Mouse (Mus musculus): ENCODE data around the gene Zfp114. TPM values are rescaled to one million over a fixed set of nuclear protein-coding genes. Genes with fewer than 3 reads are reported as not detected.

Gene Zfp114
- polyA plus RNA-seq, 1 experiment from 2014 or later, result 7.2 TPM

- peaks cover 33% of the 10 kb centered on the region for H3K36me3 ChIP-seq
- no peaks in the 10 kb centered on the region for H3K27me3 ChIP-seq
- no peak for ATAC-seq (ENCODE audit: insufficient number of reproducible peaks, insufficient read depth, low FRiP score, low TSS enrichment, low read depth)
- H3K4me1 ChIP-seq, result no peaks in the 10 kb centered on the region
- peaks cover 5% of the 10 kb centered on the region; the same call in 1 of the 2 replicates for H3K9me3 ChIP-seq
- H3K4me3 ChIP-seq, result no peak overlapping the region
- H3K9ac ChIP-seq, result no peak overlapping the region
- H3K27ac ChIP-seq, result no peak overlapping the region
- H3K4me2 ChIP-seq, result no peak overlapping the region
- 96% methylated on average over 3 of the region's 3 CpGs for WGBS
Measured at GRCm38 (mm10) chr7:24193157-24193556, 18.3 kb downstream of the Zfp114 start.

DNA sequence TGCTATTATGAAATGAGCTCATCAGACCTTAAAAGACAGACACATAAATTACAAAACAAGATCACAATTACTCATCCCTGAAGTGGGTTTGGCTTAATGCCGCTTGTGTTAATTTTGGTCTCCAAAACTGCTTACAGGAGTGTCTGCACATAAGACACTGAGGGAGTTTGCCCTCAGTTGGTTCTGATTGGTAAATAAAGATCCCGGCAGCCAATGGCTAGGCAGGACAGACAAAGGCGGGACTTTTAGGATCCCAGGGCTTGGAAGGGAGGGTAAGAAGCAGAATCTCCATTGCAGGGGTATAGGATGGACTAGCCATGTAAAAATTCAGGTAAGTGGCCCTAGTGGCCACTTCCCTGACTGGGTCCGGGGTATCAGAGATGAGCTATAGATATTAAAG, 22.1 kb downstream of the Zfp114 start:
- H3K9me3 ChIP-seq, result peaks cover 18% of the 10 kb centered on the region
- no peak for ATAC-seq (ENCODE audit: insufficient number of reproducible peaks, insufficient read depth, low FRiP score, low TSS enrichment, low read depth)
- no peak overlapping the region for H3K27ac ChIP-seq
- WGBS, result 94% methylated on average over 4 of the region's 4 CpGs
- H3K4me2 ChIP-seq, result no peak overlapping the region
- no peak overlapping the region for H3K9ac ChIP-seq
- no peak overlapping the region for H3K4me3 ChIP-seq
- no peaks in the 10 kb centered on the region for H3K4me1 ChIP-seq
- H3K27me3 ChIP-seq, result no peaks in the 10 kb centered on the region
- peaks cover 71% of the 10 kb centered on the region for H3K36me3 ChIP-seq

DNA sequence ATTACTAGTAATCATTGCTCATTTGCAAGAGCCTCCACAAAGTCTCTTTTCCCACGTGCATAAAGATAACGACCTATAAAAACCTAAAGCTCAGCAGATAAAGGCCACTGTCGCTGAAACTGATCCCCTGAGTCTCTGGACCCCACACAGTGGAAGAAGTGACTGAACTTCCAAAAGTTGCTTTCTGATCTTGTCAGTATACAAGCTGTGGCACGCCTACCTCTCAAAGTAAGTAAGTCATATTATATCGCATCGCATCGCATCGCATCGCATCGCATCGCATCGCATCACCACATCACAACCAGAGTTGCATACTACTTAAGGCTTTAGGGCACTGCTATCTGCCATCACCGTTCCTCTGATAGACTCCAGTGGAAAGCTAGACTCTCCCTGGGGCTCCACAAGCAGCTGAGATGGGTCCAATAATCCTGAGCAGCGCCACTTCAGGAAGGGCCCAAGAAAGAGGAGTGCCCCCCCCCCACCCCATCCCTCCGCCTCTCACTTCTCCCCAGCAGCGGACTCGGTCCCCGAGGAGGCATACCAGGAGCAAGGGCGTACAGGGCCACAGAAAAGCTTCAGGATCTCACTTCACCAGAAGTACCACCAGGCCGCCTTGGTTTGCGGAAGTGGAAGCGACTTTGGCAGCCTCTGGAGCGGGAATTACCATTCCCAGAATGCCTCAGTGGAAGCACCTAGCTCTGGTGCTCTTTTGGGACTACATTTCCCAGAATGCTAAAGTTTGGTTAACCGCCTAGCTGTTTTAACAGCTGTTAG, 32.8 kb downstream of the Zfp114 start:
- Histone ChIP-seq H3K27ac (peak overlapping the region; percentile 81), H3K4me3 (peak overlapping the region; percentile 63), H3K4me2 (peak overlapping the region; percentile 73), H3K9me3 (no peaks in the 10 kb centered on the region), H3K36me3 (peaks cover 32% of the 10 kb centered on the region), H3K4me1 (peaks cover 8% of the 10 kb centered on the region), H3K9ac (peak overlapping the region; percentile 88), H3K27me3 (no peaks in the 10 kb centered on the region)
- 12% methylated on average over 24 of the region's 24 CpGs for WGBS
- peak; percentile 82; the same call in 1 of the 2 replicates for ATAC-seq (ENCODE audit: insufficient number of reproducible peaks, insufficient read depth, low FRiP score, low TSS enrichment, low read depth)

DNA sequence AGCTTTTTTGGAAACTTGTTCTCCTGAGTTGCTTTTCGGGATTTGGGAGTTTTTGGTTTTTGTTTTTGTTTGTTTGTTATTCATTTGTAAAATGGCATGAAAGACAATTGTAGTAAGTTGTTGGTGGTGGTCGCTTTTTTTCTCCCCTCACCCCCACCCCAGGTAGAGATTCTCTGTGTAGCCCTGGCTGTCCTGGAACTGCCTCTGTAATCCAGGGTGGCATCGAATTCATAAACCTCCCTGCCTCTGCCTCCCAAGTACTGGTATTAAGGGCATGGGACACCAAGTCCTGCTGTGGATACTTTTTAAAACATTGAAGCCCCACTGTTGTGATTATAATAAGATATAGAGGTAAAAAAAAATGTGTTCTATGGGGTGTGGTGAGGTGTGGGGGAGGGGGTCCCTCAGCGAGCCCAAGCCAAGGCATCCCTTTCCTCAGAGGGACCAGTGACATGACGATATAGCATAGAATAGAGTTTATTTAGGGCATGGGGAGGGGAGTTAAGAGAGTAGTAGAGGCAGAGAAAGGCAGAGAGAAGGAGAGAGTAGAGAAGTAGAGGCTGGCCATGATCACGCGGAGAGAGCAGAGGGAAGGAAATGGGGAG, 33.5 kb downstream of the Zfp114 start:
- peak overlapping the region; percentile 73 for H3K4me2 ChIP-seq
- no peak overlapping the region for H3K27ac ChIP-seq
- no peaks in the 10 kb centered on the region for H3K9me3 ChIP-seq
- no peaks in the 10 kb centered on the region for H3K27me3 ChIP-seq
- WGBS, result 58% methylated on average over 7 of the region's 7 CpGs
- H3K4me1 ChIP-seq, result peaks cover 8% of the 10 kb centered on the region
- H3K4me3 ChIP-seq, result peak overlapping the region; percentile 63
- ATAC-seq (ENCODE audit: insufficient number of reproducible peaks, insufficient read depth, low FRiP score, low TSS enrichment, low read depth), result no peak
- no peak overlapping the region for H3K9ac ChIP-seq
- peaks cover 27% of the 10 kb centered on the region for H3K36me3 ChIP-seq

- 74% methylated on average over 2 of the region's 2 CpGs for WGBS
- Histone ChIP-seq H3K4me1 (peaks cover 8% of the 10 kb centered on the region), H3K9ac (no peak overlapping the region), H3K9me3 (no peaks in the 10 kb centered on the region), H3K36me3 (peaks cover 9% of the 10 kb centered on the region), H3K4me3 (no peak overlapping the region), H3K27ac (no peak overlapping the region), H3K27me3 (no peaks in the 10 kb centered on the region), H3K4me2 (no peak overlapping the region)
- no peak for ATAC-seq (ENCODE audit: insufficient number of reproducible peaks, insufficient read depth, low FRiP score, low TSS enrichment, low read depth)
Measured at GRCm38 (mm10) chr7:24210296-24210695, 35.4 kb downstream of the Zfp114 start.

GRCm38 (mm10) chr7:24211343-24211742, 36.5 kb downstream of the Zfp114 start, which contains the start of gene Zfp111:
Zfp111 (minus strand) TSS chr7:24211443.
- H3K36me3 ChIP-seq, result no peaks in the 10 kb centered on the region

More at GRCm38 (mm10) chr7:24211343-24211742, 36.5 kb downstream of the Zfp114 start, which contains the start of gene Zfp111:
- H3K9ac ChIP-seq, result no peak within 1 kb of the TSS
- no peak within 1 kb of the TSS for H3K4me2 ChIP-seq
- no peaks in the 10 kb centered on the region for H3K27me3 ChIP-seq
- no peak within 1 kb of the TSS for H3K27ac ChIP-seq
- no peak within 1 kb of the TSS for H3K4me3 ChIP-seq
- 80% methylated on average over 5 of the region's 5 CpGs for WGBS
- H3K4me1 ChIP-seq, result peaks cover 8% of the 10 kb centered on the region
- 0 out of 2 replicates have a peak, but pooled peaks cover under 1% of the 10 kb centered on the region for H3K9me3 ChIP-seq
- ATAC-seq (ENCODE audit: insufficient number of reproducible peaks, insufficient read depth, low FRiP score, low TSS enrichment, low read depth), result no peak

Other genes with a start within 250 kb of the Zfp114 start
- gene Vmn1r179, start 248.1 kb upstream of the Zfp114 start, polyA plus RNA-seq (2015; fragmentation: Nextera tagmentation; extraction: Ambion mirVana), result not detected in 2 replicates
- not detected in 2 replicates for gene Vmn1r180, start 224.4 kb upstream of the Zfp114 start, polyA plus RNA-seq (2015; fragmentation: Nextera tagmentation; extraction: Ambion mirVana)
- not detected in 2 replicates for gene Vmn1r181, start 200.4 kb upstream of the Zfp114 start, polyA plus RNA-seq (2015; fragmentation: Nextera tagmentation; extraction: Ambion mirVana)
- gene V1rd19, start 173.4 kb upstream of the Zfp114 start, polyA plus RNA-seq (2015; fragmentation: Nextera tagmentation; extraction: Ambion mirVana), result not detected in 2 replicates
- not detected in 2 replicates for gene Vmn1r183, start 121.8 kb upstream of the Zfp114 start, polyA plus RNA-seq (2015; fragmentation: Nextera tagmentation; extraction: Ambion mirVana)
- gene Zfp180, start 93.1 kb upstream of the Zfp114 start, polyA plus RNA-seq (2015; fragmentation: Nextera tagmentation; extraction: Ambion mirVana), result 23.8 and 25.4 TPM in 2 replicates
- gene Zfp112, start 62.7 kb upstream of the Zfp114 start, polyA plus RNA-seq (2015; fragmentation: Nextera tagmentation; extraction: Ambion mirVana), result 10.1 and 12.4 TPM in 2 replicates
- 18.8 and 21.9 TPM in 2 replicates for gene Zfp235, start 40.9 kb upstream of the Zfp114 start, polyA plus RNA-seq (2015; fragmentation: Nextera tagmentation; extraction: Ambion mirVana)
- 10.8 and 12.4 TPM in 2 replicates for gene Zfp111, start 36.4 kb downstream of the Zfp114 start, polyA plus RNA-seq (2015; fragmentation: Nextera tagmentation; extraction: Ambion mirVana)
- 6.1 and 6.4 TPM in 2 replicates for gene Zfp109, start 62.5 kb downstream of the Zfp114 start, polyA plus RNA-seq (2015; fragmentation: Nextera tagmentation; extraction: Ambion mirVana)
- gene Zfp108, start 79.7 kb downstream of the Zfp114 start, polyA plus RNA-seq (2015; fragmentation: Nextera tagmentation; extraction: Ambion mirVana), result 5.3 and 6.5 TPM in 2 replicates
- gene Zfp93, start 95.4 kb downstream of the Zfp114 start, polyA plus RNA-seq (2015; fragmentation: Nextera tagmentation; extraction: Ambion mirVana), result 10.7 and 10.8 TPM in 2 replicates
- 53.8 and 58.5 TPM in 2 replicates for gene Zfp61, start 126.2 kb downstream of the Zfp114 start, polyA plus RNA-seq (2015; fragmentation: Nextera tagmentation; extraction: Ambion mirVana)
- 14.3 and 18.8 TPM in 2 replicates for gene Zfp94, start 141.6 kb downstream of the Zfp114 start, polyA plus RNA-seq (2015; fragmentation: Nextera tagmentation; extraction: Ambion mirVana)
- 0.25 TPM in 1 of 2 replicates, not detected in the other for gene Tescl, start 158.9 kb downstream of the Zfp114 start, polyA plus RNA-seq (2015; fragmentation: Nextera tagmentation; extraction: Ambion mirVana)
- 0.45 and 0.91 TPM in 2 replicates for gene Lypd5, start 174.1 kb downstream of the Zfp114 start, polyA plus RNA-seq (2015; fragmentation: Nextera tagmentation; extraction: Ambion mirVana)
- 1.9 and 2.1 TPM in 2 replicates for gene Kcnn4, start 195.2 kb downstream of the Zfp114 start, polyA plus RNA-seq (2015; fragmentation: Nextera tagmentation; extraction: Ambion mirVana)
- gene Smg9, start 224.6 kb downstream of the Zfp114 start, polyA plus RNA-seq (2015; fragmentation: Nextera tagmentation; extraction: Ambion mirVana), result 21.6 and 27.0 TPM in 2 replicates